Mouse (Mus musculus): ENCODE data around the gene BC067074.
"Not testable (repeated sequence)": the region's sequence is repeated elsewhere in the genome, so short reads cannot be mapped to it uniquely, and the experiment has no call there.

BC067074 gene

GRCm38 (mm10) chr13:113292975-113293706 lies at the start of gene BC067074:
TSS of gene BC067074 (plus strand) at chr13:113293159.
- peak in 1 of 2 experiments; percentile 19 for DNase-seq (ENCODE audit: low spot score in 2 of 2)

- DNase-seq (ENCODE audit: low spot score in 2 of 2) = no peak
Measured at GRCm38 (mm10) chr13:113245025-113245424, 47.9 kb upstream of the BC067074 start.

- DNase-seq (ENCODE audit: low spot score in 2 of 2) = not testable (repeated sequence)
Measured at GRCm38 (mm10) chr13:113252580-113252979, 40.4 kb upstream of the BC067074 start.

- DNase-seq (ENCODE audit: low spot score in 2 of 2) = no peak
Measured at GRCm38 (mm10) chr13:113256766-113257165, 36.2 kb upstream of the BC067074 start.

GRCm38 (mm10) chr13:113257190-113257589 lies 35.8 kb upstream of the BC067074 start:
- DNase-seq (ENCODE audit: low spot score in 2 of 2) = no peak

- no peak for DNase-seq (ENCODE audit: low spot score in 2 of 2)
Measured at GRCm38 (mm10) chr13:113259237-113259636, 33.7 kb upstream of the BC067074 start.

GRCm38 (mm10) chr13:113262822-113263221 lies 30.1 kb upstream of the BC067074 start:
- no peak for DNase-seq (ENCODE audit: low spot score in 2 of 2)

GRCm38 (mm10) chr13:113265257-113265656 lies 27.7 kb upstream of the BC067074 start:
- peak in 1 of 2 experiments; percentile 41 for DNase-seq (ENCODE audit: low spot score in 2 of 2)

GRCm38 (mm10) chr13:113266495-113266951 lies 26.4 kb upstream of the BC067074 start:
- DNase-seq (ENCODE audit: low spot score in 2 of 2) = peak; percentile 40 to 61

- DNase-seq (ENCODE audit: low spot score in 2 of 2) = no peak
Measured at GRCm38 (mm10) chr13:113267204-113267603, 25.8 kb upstream of the BC067074 start.

- peak; percentile 67 to 69 for DNase-seq (ENCODE audit: low spot score in 2 of 2)
Measured at GRCm38 (mm10) chr13:113269777-113270776, 22.9 kb upstream of the BC067074 start.

- DNase-seq (ENCODE audit: low spot score in 2 of 2) = no peak
Measured at GRCm38 (mm10) chr13:113271189-113271588, 21.8 kb upstream of the BC067074 start.

- no peak for DNase-seq (ENCODE audit: low spot score in 2 of 2)
Measured at GRCm38 (mm10) chr13:113287141-113287540, 5.8 kb upstream of the BC067074 start.

GRCm38 (mm10) chr13:113288210-113289197 lies 4.5 kb upstream of the BC067074 start:
- no peak for DNase-seq (ENCODE audit: low spot score in 2 of 2)

GRCm38 (mm10) chr13:113289760-113290159 lies 3.2 kb upstream of the BC067074 start:
- no peak for DNase-seq (ENCODE audit: low spot score in 2 of 2)

- DNase-seq (ENCODE audit: low spot score in 2 of 2) = no peak
Measured at GRCm38 (mm10) chr13:113292001-113292400, 958 bp upstream of the BC067074 start.

GRCm38 (mm10) chr13:113293707-113294432 lies 911 bp downstream of the BC067074 start:
- no peak for DNase-seq (ENCODE audit: low spot score in 2 of 2)

- no peak for DNase-seq (ENCODE audit: low spot score in 2 of 2)
Measured at GRCm38 (mm10) chr13:113295817-113296485, 3.0 kb downstream of the BC067074 start.

- no peak for DNase-seq (ENCODE audit: low spot score in 2 of 2)
Measured at GRCm38 (mm10) chr13:113306581-113306980, 13.6 kb downstream of the BC067074 start.

- DNase-seq (ENCODE audit: low spot score in 2 of 2) = no peak
Measured at GRCm38 (mm10) chr13:113319588-113319987, 26.6 kb downstream of the BC067074 start.

All from urinary bladder, adult 18-20 months (tissue).